Mouse (Mus musculus): Measurements from ENCODE around the gene Pomt2. TPM values are rescaled to one million over a fixed set of nuclear protein-coding genes. Genes with fewer than 3 reads are reported as not detected.

The Pomt2 gene
- polyA plus RNA-seq, 1 experiment, result 4.7 TPM

- H3K4me1 ChIP-seq (ENCODE audit: control insufficient read depth, insufficient read depth, insufficient read length, low read length), result no peaks in the 10 kb centered on the region
- no peak overlapping the region for H3K4me3 ChIP-seq (ENCODE audit: insufficient read depth, low read depth, low read length)
- no peak overlapping the region for H3K27ac ChIP-seq (replicated peaks; ENCODE audit: low read depth, low read length)
These were observed 9.0 kb downstream of the Pomt2 start for GRCm38 (mm10) chr12:87138768-87139167.

DNA sequence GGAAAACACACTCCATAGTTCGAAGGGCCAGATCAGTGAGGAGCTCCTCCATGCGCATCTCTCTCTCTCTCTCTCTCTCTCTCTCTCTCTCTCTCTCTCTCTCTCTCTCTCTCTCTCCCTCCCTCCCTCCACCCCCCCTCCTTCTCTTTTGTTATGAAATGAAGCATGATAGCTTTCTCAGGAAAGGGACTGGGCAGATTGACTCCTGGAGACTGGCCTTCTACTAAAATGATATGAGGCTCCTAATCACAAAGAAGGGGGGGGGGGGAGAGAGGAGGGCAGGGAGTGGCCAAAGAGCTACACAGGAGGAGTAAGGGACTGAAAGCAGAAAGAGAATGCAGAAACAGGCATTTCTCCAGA is 9.4 kb downstream of the Pomt2 start:
- no peak overlapping the region for H3K27ac ChIP-seq (replicated peaks; ENCODE audit: low read depth, low read length)
- H3K4me1 ChIP-seq (ENCODE audit: control insufficient read depth, insufficient read depth, insufficient read length, low read length), result no peaks in the 10 kb centered on the region
- H3K4me3 ChIP-seq (ENCODE audit: insufficient read depth, low read depth, low read length), result no peak overlapping the region

- no peak overlapping the region for H3K4me3 ChIP-seq (ENCODE audit: insufficient read depth, low read depth, low read length)
- H3K4me1 ChIP-seq (ENCODE audit: control insufficient read depth, insufficient read depth, insufficient read length, low read length), result no peaks in the 10 kb centered on the region
- no peak overlapping the region for H3K27ac ChIP-seq (replicated peaks; ENCODE audit: low read depth, low read length)
These were observed 10.1 kb downstream of the Pomt2 start for GRCm38 (mm10) chr12:87137439-87138341.

GRCm38 (mm10) chr12:87132784-87133183 is 15.0 kb downstream of the Pomt2 start:
- Histone ChIP-seq H3K4me3 (ENCODE audit: insufficient read depth, low read depth, low read length) (no peak overlapping the region), H3K4me1 (ENCODE audit: control insufficient read depth, insufficient read depth, insufficient read length, low read length) (no peaks in the 10 kb centered on the region), H3K27ac (replicated peaks; ENCODE audit: low read depth, low read length) (no peak overlapping the region)

- H3K4me3 ChIP-seq (ENCODE audit: insufficient read depth, low read depth, low read length), result no peak overlapping the region
- no peak overlapping the region for H3K27ac ChIP-seq (replicated peaks; ENCODE audit: low read depth, low read length)
- H3K4me1 ChIP-seq (ENCODE audit: control insufficient read depth, insufficient read depth, insufficient read length, low read length), result no peaks in the 10 kb centered on the region
These were observed 15.6 kb downstream of the Pomt2 start for GRCm38 (mm10) chr12:87132210-87132609.

DNA sequence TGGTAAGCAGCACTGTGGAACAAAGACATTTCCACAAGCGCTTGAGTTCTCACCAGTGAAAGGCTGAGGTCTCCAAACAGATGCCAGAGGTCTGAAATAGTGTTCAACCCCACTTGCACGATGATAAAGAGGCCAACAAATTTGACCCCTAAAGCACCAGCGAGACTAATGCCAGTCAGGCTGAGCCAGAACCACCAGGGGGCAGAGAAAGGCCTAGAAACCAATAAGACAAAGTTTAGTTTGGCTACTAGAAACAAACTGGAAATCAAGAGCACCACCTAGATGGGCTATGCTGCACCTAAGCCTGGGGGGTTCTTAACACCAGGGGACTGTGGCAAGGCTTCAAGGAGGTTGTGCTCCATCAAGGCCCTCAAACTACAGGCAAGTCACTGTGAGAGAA is 16.1 kb downstream of the Pomt2 start:
- Histone ChIP-seq H3K4me1 (ENCODE audit: control insufficient read depth, insufficient read depth, insufficient read length, low read length) (no peaks in the 10 kb centered on the region), H3K4me3 (ENCODE audit: insufficient read depth, low read depth, low read length) (no peak overlapping the region), H3K27ac (replicated peaks; ENCODE audit: low read depth, low read length) (no peak overlapping the region)

DNA sequence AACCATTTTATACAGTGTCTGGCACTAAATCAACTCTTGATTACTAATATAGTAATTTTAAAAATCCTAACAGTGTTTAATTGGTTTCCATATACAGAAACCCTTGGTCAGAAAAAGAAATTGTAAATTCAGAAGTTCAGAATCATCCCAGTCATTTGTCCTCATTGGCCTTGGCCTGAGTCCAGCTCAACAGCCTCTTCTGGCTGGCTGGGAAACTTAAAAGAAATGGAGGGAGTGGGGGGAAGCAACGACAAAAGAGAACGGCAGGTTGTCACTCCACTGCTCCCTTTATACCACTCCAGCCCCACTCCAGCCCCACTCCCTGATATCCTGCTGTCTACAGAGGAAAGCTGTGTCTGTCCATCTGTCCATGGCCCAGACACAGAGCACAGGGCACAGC is 16.6 kb downstream of the Pomt2 start:
- Histone ChIP-seq H3K4me3 (ENCODE audit: insufficient read depth, low read depth, low read length) (no peak overlapping the region), H3K4me1 (ENCODE audit: control insufficient read depth, insufficient read depth, insufficient read length, low read length) (no peaks in the 10 kb centered on the region), H3K27ac (replicated peaks; ENCODE audit: low read depth, low read length) (no peak overlapping the region)

- H3K4me3 ChIP-seq (ENCODE audit: insufficient read depth, low read depth, low read length), result no peak overlapping the region
- H3K27ac ChIP-seq (replicated peaks; ENCODE audit: low read depth, low read length), result no peak overlapping the region
- no peaks in the 10 kb centered on the region for H3K4me1 ChIP-seq (ENCODE audit: control insufficient read depth, insufficient read depth, insufficient read length, low read length)
These were observed 17.5 kb downstream of the Pomt2 start for GRCm38 (mm10) chr12:87130224-87130623.

DNA sequence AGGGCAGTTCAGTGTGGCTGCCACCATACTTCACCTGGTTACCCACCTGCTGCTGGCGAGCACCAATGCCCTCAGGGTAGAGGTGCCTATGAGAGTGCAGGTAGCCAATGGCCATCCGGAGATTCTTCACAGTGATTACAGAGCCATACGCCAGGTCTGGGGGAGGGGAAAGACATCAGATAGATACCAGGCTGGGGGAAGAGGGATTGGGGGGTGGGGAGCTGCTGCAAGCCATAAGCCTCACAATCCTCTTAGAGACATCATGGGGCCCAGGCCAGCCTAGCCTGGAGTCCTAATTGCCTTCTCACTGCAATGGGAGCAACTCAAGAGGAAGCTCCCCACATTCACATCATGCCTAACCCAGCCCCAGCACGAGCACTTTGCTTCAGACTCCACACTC is 20.5 kb downstream of the Pomt2 start:
- H3K27ac ChIP-seq (replicated peaks; ENCODE audit: low read depth, low read length), result no peak overlapping the region
- no peaks in the 10 kb centered on the region for H3K4me1 ChIP-seq (ENCODE audit: control insufficient read depth, insufficient read depth, insufficient read length, low read length)
- no peak overlapping the region for H3K4me3 ChIP-seq (ENCODE audit: insufficient read depth, low read depth, low read length)

- Histone ChIP-seq H3K27ac (replicated peaks; ENCODE audit: low read depth, low read length) (no peak overlapping the region), H3K4me1 (ENCODE audit: control insufficient read depth, insufficient read depth, insufficient read length, low read length) (no peaks in the 10 kb centered on the region), H3K4me3 (ENCODE audit: insufficient read depth, low read depth, low read length) (no peak overlapping the region)
These were observed 25.7 kb downstream of the Pomt2 start for GRCm38 (mm10) chr12:87121918-87122589.

- H3K27ac ChIP-seq (replicated peaks; ENCODE audit: low read depth, low read length), result no peak overlapping the region
- no peaks in the 10 kb centered on the region for H3K4me1 ChIP-seq (ENCODE audit: control insufficient read depth, insufficient read depth, insufficient read length, low read length)
- no peak overlapping the region for H3K4me3 ChIP-seq (ENCODE audit: insufficient read depth, low read depth, low read length)
These were observed 40.3 kb downstream of the Pomt2 start for GRCm38 (mm10) chr12:87107357-87107977.

DNA sequence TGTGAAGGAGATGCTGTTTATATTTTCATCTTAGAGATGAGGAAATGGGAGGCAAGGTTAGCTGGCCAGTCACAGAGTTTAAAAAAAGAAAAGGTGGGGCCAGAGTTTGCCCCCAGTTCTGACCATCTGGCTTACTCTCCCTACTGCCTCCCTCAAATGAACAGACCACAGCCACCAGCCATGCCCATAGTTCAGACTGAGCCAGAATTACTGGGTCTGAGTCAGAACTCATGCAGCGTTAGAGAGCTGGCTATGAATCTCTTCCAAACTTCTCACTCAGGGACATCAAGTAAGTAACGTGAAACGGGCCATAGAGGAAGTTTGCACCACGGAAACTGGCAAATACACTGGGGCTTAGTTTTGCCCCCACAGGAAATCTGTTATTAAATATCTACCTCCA is 43.0 kb downstream of the Pomt2 start:
- H3K4me3 ChIP-seq (ENCODE audit: insufficient read depth, low read depth, low read length), result no peak overlapping the region
- H3K27ac ChIP-seq (replicated peaks; ENCODE audit: low read depth, low read length), result no peak overlapping the region
- peaks cover 5% of the 10 kb centered on the region for H3K4me1 ChIP-seq (ENCODE audit: control insufficient read depth, insufficient read depth, insufficient read length, low read length)

DNA sequence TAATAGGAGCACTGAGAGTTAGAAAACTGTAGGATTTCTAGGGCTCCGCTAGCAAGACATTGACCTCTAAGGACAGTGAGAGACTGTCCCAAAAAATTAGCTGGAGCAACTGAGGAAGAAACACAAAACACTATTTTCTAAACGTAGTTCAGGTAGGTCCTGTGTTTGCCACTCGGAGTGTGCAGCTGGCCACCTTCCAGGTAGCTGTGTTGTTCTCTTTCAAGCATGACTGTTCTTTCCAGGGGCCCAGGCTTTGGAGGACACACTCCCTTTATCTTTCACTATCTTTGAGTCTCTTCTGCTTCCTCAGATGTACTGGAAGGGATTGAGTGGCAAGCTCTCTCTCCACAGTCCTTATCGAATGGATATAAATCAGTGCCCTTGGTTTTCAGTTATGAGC is 44.3 kb downstream of the Pomt2 start:
- no peak overlapping the region for H3K4me3 ChIP-seq (ENCODE audit: insufficient read depth, low read depth, low read length)

GRCm38 (mm10) chr12:87102165-87102631 is 45.6 kb downstream of the Pomt2 start, which contains the start of gene Ngb:
TSS of gene Ngb (minus strand) at chr12:87102539.
- H3K27ac ChIP-seq (replicated peaks; ENCODE audit: low read depth, low read length), result no peak within 1 kb of the TSS
- H3K4me3 ChIP-seq (ENCODE audit: insufficient read depth, low read depth, low read length), result no peak within 1 kb of the TSS
- peaks cover 5% of the 10 kb centered on the region for H3K4me1 ChIP-seq (ENCODE audit: control insufficient read depth, insufficient read depth, insufficient read length, low read length)

More for the DNA sequence above, 44.3 kb downstream of the Pomt2 start:
- Histone ChIP-seq H3K27ac (replicated peaks; ENCODE audit: low read depth, low read length) (no peak overlapping the region), H3K4me1 (ENCODE audit: control insufficient read depth, insufficient read depth, insufficient read length, low read length) (peaks cover 5% of the 10 kb centered on the region)

DNA sequence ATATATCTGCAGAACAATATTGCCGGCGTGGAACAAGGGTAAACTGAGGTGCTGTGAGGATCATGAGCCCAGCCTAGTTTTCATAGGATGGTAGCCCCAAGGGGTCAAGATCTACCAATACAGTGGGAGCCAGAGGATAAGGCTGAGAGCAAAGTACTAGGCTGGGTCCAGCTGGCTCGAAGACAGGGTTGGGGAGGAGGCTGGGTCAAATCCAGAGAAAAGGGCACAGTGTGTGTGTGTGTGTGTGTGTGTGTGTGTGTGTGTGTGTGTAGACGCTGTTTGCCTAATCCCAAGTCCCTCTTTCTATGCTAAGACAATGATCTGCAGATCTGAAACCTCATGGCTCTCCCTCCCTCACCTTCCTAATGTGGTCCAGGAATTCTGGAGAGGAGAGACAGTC is 47.4 kb downstream of the Pomt2 start:
- H3K4me1 ChIP-seq (ENCODE audit: control insufficient read depth, insufficient read depth, insufficient read length, low read length), result peaks cover 5% of the 10 kb centered on the region
- no peak overlapping the region for H3K27ac ChIP-seq (replicated peaks; ENCODE audit: low read depth, low read length)
- no peak overlapping the region for H3K4me3 ChIP-seq (ENCODE audit: insufficient read depth, low read depth, low read length)

All from brown adipose tissue, adult 24 weeks (tissue).